Mouse (Mus musculus): Measurements from ENCODE around the gene Foxo1.

Gene Foxo1

DNA sequence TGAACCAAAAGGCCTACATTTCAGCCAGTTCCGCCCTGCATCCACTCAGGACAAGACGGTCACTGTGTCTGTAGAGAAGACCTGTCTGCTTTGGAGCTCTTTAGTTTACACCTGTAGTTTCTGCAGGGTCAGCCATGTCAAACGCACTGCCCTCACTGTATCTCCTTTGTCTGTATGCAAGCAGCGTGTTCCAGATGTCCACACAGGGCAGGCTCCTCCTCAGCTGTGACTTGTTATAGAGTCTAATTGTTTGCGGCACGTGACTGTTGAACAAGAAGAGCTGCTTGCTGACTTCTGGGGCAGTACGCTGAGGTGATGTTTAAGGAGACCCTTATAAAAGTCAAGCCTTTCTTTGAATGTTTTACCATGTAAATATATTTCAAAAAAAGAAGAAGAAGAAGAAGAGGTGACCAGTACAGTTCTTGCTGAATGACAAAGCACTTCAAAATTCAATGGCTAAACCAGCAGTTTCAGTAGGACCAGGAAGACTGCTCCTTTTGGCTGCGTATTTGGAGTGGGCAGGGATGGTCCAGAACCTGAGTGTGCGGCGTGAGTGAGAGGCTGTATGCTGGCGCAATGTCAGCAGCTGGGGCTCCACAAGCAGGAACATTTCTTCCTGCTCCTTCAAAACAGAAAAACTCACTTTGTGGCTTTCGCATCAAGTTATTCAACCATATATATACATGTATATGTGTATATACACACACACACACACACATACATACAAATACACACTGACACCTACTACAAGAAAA lies 52.6 kb downstream of the Foxo1 start:
- DNase-seq: no peak

DNA sequence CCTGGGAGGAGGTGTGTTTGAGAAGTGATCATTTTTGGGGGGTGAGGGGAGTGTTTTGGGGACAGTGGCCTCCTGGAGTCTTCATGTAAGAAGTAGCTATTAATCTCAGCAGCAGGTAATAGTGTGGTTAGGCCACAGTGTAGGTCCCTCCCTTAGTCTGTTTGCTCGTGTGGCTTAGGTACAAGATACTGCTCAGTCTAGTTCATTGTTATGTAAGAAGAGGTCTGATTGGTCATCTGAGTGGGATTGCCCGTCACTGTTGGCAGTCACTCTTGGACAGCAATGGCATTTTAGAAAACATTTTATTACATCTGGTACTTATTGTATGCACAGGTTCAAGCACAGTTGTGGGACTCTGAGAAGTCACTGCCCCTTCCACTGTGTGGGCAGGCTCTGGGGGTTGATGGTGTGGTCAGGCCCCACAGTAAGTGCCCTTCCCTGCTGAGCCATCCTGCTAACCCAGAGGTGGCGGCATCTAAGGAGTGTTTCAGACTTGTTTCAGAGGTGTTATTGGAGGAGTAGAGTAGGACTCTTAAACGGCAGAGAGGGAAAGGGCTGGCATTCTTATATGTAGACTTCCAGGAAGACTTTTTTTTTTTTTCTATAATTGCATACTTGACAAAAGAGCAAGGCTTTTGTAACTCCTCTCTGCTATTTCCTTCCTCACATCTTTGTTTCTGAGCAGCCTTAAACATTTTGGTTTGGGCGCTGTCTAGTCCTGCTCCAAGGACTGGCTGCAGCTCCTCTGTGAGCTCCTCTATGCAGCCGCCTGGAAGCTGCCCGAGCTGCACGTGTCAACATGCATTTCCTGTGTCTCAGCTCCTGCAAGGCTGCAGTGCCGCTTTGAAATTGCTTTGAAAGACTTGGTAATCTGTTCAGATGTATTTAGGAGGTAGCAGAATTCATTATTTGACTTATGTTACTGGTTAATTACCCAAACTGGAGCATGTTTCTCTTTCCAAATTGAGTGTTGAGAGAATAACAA lies 54.6 kb downstream of the Foxo1 start:
- no peak for DNase-seq

DNA sequence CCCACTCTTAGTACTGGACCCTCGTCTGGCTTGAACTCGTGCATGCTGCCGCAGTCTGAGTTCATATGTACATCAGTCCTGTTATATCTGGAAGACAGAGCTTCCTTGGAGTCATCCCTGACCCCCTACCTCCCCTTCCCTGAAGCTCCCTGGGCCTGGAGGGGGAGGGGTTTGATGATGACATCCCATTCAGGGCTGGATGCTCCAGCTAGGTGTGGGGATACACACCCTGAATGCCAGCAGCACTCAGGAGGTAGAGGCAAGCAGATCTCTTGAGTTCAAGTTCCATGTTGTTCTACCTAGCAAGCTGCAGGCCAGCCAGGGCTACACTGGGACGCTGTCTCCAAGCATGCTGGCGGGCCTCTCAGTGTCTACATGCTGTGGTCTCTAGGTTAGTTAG lies 56.9 kb downstream of the Foxo1 start:
- no peak for DNase-seq

DNA sequence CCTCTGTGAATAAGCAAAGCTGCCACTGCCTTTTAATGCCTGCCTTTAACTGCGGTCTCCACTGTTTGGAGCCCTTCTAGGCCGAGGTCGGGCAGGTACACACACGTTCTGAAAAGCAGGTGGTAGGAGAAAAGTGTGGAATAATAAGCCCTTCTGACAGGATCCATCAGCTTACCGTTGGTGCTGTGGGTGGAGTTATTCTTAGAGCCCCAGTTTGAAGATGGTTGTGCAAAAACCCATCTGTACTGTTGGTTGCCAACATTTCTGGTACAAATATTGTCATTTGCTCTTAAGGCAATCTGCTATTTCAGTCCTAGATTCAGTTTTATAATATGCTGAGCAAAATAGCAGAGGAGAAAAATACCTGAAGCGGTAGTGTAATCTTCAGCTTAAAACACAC lies 58.6 kb downstream of the Foxo1 start:
- DNase-seq: no peak

DNA sequence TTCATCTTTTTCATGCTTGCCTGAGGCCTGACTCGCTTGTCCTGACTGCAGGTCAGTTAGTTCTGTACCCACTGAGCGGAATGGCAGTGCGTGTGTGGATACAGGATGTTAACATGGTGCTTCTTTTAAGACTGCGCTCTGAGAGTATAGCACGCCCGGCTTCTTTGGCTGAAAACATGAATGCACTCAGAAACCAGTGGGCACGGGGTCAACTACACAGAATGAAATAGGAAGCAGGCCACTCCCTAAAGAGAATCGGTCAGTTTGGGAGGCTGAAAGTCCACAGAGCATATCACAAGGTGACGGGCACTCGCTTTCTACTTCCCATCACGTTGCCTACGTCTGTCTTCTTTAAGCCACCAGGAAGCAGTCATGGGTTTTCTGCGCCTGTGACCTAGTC lies 59.0 kb downstream of the Foxo1 start:
- peak; percentile 85 for DNase-seq

DNA sequence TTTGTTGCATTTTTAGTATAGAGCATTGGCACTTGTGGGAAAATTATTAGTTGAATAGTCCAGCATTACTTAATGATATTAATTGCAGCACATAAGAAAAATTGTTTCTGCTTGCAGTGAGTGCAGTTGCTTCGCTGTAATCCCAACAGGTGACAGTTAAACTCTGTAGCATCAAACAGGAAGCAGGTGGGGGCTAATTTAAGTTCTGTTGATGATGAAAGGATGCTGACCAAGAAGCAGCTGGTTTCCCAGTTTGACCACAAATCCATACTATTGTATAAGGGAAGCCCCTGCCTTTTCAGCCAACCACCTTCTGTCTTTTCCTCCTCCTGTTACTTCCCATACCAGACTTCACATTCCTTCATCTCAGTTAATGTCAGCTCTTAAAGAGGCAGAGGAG lies 63.6 kb downstream of the Foxo1 start:
- DNase-seq: no peak

DNA sequence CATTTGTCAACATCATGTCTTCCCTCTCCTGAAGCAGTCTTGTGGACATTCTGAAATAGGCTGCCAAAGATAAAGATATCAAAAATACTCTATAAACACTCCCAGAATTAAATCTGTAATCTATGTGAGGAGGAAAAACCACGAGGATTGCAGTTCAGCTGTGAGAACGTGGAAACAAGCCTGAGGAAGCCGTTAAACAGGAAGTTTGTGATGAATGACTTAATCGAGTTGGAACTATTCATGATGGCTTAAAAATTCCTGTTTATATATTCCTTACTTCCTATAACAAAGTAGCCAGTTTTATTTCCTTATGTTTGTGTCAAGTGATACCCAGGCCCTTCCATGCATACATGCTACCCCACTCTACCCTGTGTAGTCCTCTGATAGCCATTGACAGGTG lies 70.6 kb downstream of the Foxo1 start:
- DNase-seq: no peak

DNA sequence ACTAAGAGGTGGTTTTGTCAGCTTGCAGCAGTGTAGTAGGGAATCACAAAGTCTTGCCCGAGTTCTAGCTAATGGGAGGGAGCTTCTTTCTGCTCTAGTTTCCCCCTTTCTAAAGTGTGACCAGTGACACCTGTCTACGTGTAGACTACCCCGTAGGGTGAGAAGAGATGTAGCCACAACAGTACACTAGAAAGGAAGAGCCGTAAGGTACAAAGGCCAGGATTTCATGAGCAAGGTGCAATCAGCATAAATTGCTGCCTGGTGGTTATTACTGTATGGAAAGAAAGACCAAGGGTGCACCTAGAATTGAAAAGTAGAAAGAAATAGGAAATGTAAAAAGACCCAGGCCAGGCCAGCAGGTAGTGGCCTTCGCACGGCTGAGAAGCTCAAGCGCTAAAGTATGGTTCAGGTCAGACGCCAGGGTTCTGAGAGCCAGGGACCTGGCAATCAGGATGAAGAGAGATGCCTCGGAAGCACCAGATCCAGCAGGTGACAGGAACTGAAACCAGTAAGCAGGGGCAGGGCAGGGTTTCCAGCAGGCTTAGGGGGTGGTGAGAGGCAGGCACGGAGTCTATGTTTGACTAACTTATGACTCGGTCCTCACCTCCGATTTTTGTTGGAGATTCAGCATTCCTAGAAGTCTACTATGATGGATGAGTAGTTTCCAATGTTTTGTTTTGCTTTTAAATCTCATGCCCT lies 72.3 kb downstream of the Foxo1 start:
- DNase-seq: no peak

DNA sequence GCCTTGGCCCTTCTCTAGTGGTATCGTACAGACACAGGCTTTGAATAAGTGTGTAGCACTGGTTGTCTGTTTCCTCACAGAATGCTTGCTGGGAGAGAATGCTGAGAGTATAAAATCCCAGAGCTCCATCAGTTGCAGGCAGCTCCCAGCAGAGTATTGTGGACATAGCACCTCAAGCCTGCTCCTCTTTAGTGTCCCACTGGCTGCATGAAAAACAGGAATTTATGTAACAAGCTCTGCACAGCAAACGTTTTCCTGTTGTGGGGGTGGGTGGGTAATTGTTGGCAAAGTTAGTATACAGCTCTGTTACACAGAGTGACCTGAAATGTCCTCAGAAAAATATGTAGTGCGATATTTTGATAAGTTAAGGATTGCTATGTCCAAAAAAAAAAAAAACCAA lies 74.1 kb downstream of the Foxo1 start:
- peak; percentile 94 for DNase-seq

DNA sequence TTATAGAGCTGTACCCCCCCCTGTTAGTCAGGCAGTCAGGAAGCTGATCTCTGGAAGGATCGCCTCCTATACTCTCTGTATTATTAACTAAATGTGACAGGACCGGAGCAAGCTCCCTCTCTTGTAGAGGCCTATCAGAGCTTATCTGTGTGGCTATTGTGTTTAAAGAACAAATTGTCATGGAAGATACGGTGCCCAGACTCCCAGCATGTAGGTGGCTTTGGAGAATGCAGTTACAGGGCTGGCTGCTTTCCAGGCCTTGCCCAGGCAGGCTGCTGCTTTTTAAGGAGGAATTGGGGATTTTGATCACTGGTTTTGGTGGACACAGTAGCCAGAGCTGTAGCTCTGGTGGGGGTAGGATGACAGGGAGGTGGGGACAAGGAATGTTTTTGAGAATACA lies 74.7 kb downstream of the Foxo1 start:
- peak; percentile 91 for DNase-seq

DNA sequence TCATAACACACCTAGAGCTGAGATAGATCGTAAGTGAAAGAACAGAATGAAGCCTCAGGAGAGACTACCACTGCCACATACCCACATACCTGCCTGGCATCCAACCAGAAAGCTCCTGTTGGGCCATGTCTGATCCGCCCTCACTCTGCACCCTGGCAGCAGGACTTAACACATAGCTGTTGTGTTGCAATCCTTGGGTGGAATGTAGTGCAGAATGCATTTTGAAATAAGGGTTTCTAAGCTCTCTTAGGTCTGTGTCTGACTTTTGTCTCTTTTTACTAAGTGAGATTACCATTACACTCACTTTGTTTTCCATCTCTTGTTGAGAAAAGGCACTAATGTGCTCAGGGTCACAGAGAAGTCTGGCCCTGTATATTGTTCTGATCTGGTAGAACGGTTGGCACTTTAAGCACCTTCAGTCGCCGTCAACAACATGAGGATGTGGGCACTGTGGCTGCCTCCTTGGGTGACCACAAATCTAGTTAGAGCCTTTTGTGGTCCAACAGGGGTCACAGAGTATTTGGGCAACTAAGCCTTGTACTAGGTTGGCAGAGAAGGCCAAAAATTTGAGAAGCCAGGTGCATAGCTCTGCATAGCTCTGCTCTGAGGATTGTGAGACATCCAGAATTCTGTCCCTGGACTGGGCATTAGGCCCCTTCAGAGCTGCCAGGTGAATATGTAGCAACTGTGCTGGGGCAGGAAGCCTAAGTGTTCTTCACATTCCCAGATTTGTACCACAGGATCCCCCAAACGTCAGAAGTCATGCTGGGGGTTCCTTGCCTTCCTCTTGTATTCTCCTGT lies 75.3 kb downstream of the Foxo1 start:
- DNase-seq: peak; percentile 89

DNA sequence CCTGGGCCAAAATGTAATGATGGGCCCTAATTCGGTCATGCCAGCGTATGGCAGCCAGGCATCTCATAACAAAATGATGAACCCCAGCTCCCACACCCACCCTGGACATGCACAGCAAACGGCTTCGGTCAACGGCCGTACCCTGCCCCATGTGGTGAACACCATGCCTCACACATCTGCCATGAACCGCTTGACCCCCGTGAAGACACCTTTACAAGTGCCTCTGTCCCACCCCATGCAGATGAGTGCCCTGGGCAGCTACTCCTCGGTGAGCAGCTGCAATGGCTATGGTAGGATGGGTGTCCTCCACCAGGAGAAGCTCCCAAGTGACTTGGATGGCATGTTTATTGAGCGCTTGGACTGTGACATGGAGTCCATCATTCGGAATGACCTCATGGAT lies 77.7 kb downstream of the Foxo1 start:
- DNase-seq: peak; percentile 90

DNA sequence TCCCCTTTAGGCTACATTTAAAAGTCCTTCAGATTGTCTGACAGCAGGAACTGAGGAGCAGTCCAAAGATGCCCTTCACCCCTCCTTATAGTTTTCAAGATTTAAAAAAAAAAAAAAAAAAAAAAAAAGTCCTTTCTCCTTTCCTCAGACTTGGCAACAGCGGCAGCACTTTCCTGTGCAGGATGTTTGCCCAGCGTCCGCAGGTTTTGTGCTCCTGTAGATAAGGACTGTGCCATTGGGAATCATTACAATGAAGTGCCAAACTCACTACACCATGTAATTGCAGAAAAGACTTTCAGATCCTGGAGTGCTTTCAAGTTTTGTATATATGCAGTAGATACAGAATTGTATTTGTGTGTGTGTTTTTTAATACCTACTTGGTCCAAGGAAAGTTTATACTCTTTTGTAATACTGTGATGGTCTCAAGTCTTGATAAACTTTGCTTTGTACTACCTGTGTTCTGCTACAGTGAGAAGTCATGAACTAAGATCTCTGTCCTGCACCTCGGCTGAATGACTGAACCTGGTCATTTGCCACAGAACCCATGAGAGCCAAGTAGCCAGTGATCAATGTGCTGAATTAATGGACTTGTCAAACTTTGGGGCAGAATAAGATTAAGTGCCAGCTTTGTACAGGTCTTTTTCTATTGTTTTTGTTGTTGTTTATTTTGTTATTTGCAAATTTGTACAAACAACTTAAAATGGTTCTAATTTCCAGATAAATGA lies 79.0 kb downstream of the Foxo1 start:
- peak; percentile 71 for DNase-seq

DNA sequence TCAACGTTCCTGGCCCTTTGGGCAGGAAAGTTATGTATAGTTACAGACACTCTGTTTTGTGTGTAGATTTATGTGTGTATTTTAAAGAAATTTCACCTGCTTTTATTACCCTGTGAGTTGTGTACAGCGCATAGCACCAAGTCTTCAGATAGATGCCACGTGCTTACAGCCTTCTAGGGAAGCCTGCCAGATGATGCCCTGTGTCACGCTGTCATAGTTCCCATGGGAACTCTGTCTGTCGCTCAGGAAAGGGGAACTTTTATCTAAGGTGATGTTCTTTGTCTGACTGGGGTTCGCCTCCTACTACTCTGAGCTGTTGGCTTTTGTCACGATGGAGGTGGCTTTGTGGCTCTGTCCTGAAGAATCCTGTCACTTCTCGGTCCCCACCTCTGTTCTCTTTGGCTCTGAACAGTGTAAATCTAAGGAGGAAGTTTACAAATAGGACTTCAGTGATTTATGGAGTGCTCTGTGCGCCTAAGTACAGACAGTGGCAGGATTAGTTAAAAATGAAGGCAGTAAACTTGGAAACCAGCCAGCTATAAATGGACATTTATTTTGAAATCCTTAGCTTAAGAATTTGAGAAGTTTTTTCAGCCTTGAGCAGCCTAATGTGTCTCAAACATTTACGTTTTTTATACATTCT lies 80.0 kb downstream of the Foxo1 start:
- no peak for DNase-seq

DNA sequence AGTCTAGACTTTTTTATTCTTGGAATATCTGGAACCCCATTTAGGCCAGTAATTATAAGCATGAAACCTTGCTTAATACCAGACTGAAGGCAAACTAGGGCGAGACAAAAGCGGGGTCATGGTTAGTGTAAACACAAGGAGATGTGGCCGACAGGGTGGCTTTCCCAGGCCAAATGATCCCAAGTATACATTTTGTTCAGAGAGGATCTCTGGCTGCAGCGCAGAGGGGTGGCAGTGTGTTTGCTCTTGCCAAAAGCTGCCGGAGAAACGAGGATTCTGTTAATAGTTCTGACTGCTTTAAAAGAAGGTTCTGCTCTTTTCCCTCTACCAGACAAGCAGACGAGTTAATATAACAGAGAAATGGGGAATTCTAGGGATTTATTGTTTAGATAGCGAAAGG lies 82.5 kb downstream of the Foxo1 start:
- peak; percentile 76 for DNase-seq

DNA sequence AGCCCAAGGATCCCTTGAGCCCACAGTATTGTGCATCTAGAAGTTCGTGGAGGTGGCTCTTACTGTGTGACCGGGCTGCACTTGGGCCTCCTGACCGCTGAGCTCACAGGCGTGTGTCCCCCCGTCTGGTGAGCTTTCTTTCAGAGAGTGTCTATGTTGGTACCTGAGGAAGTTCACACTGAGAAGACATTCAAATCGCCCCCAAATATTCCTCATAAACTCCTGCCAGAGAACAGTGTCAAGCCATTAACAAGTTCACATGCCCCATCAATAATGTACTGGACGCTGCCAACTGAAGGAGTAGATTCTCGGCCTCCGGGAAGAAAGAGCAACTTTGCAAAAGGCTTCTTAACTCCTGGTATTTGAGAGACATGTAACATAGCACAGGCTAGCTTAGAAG lies 83.8 kb downstream of the Foxo1 start:
- peak; percentile 71 for DNase-seq

DNA sequence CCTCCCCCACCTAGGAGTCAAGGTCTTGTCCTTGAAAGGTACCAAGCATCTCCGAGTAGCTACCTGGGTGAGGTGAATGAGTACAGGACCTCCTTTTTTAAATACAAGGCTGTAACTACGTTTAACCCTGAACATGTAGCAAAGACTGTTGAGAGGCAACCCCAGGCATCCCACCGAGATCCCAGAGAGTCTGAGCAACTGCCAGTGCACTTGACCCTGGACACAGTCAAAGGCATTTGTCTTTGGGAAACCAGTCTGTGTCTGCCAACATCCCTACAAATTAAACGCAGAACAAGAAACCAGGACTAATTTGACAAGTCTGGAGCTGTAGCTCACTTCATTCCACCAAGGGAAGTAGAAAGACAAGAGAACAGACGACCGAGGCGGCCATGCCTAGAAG lies 86.1 kb downstream of the Foxo1 start:
- peak; percentile 78 for DNase-seq

DNA sequence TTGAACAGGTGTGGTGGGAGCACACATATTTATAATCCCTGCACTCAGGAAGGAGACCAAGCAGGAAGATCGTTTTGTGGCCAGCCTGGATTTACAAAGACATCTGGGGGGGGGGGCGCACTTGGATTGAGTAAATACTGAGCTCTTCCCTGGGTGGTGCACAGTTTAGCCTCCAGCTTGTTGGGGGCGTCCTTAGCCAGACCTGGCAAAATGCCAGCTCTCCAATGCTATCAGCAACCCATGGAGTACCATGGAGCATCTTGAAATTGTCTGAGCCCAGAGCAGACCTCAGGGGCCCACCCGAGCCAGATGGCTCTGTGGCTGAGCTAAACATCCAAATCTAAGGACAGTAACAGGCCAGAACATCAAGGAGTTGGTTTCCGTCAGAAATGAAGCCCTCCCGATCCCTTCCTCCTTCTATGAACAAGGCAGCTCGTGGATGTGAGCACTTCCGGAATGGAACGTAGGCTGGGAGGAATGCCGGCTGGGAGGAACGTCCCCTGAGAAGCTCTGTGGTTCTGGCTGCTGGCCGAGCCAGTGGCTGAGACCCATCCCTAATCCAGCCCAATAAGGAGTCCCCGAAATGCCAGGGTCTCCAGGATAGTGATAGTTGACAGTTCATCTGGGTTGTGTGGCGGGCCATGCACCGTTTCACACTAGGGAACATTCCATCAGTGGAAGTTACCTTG lies 89.3 kb downstream of the Foxo1 start:
- DNase-seq: peak; percentile 95

DNA sequence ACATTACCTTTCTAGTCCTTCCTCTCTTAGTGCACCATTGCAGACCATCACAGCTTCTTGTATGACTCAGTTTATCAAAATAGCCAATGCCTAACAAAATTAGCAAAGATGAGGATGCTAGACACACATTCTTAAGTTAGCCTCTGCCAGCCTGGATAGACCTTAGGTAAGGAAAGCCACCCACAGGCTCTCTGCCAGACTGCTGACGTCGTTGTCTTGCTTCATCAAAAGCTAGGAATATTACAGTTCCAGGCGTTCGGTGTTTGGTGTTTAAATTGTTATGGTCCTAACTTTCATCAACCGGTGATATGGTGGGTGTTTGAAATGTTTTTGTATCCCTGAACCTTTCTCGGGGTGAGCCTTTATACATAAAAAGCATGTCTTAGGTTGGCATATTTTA lies 96.4 kb downstream of the Foxo1 start:
- DNase-seq: no peak

DNA sequence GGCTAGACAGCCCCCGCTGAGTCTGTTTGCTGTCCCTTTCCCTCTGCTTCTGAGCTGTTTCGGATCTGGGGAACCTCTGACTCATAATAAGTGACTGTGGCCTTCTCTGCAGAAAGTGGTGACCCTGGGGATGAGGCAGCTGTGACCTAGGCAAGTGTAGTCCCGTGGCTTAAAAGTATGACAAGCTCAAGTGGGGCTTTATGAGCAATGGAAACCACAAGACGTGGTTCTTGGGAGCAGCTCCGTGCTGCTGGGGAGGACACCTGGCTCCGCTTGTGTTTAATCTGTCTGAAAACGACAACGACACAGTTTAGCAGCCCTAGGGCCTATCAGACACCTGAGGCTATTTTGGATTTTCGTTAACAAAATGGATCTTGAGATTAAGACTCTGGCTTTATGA lies 101.1 kb downstream of the Foxo1 start:
- DNase-seq: no peak

Data from heart, adult 11 months (tissue).